Mouse (Mus musculus) kidney, adult 9 months (tissue): ENCODE results near the gene Cpb2.
A peak's percentile ranks its signal among the peaks of the same experiment; 100 is the strongest.

Source experiments
- DNase-seq: peaks from one replicate; pipeline ENCODE4 v3.0.0; 2022

The Cpb2 gene

GRCm38 (mm10) chr14:75242087-75242486, at the start of gene Cpb2:
Gene Cpb2, plus strand, starts transcription at chr14:75242287.
- peak; percentile 59 for DNase-seq

- no peak for DNase-seq
These were observed 49.7 kb upstream of the Cpb2 start for GRCm38 (mm10) chr14:75192427-75192826.

GRCm38 (mm10) chr14:75192858-75193257, 49.2 kb upstream of the Cpb2 start:
- no peak for DNase-seq

- no peak for DNase-seq
These were observed 46.6 kb upstream of the Cpb2 start for GRCm38 (mm10) chr14:75195530-75195929.

- DNase-seq, result peak; percentile 54
These were observed 45.1 kb upstream of the Cpb2 start for GRCm38 (mm10) chr14:75197027-75197426.

GRCm38 (mm10) chr14:75197660-75198059, 44.4 kb upstream of the Cpb2 start:
- DNase-seq, result no peak

- DNase-seq, result no peak
These were observed 36.6 kb upstream of the Cpb2 start for GRCm38 (mm10) chr14:75205363-75206051.

- no peak for DNase-seq
These were observed 35.8 kb upstream of the Cpb2 start for GRCm38 (mm10) chr14:75206307-75206706.

GRCm38 (mm10) chr14:75208572-75209151, 33.4 kb upstream of the Cpb2 start:
- DNase-seq, result no peak

GRCm38 (mm10) chr14:75213752-75214151, 28.3 kb upstream of the Cpb2 start:
- no peak for DNase-seq

- no peak for DNase-seq
These were observed 23.2 kb upstream of the Cpb2 start for GRCm38 (mm10) chr14:75218843-75219242.

GRCm38 (mm10) chr14:75219250-75219913, 22.7 kb upstream of the Cpb2 start:
- DNase-seq, result no peak

GRCm38 (mm10) chr14:75222386-75222785, 19.7 kb upstream of the Cpb2 start:
- DNase-seq, result peak; percentile 2

GRCm38 (mm10) chr14:75227453-75228084, 14.5 kb upstream of the Cpb2 start:
- no peak for DNase-seq

GRCm38 (mm10) chr14:75229834-75230233, 12.3 kb upstream of the Cpb2 start:
- peak; percentile 63 for DNase-seq

- DNase-seq, result no peak
These were observed 9.0 kb upstream of the Cpb2 start for GRCm38 (mm10) chr14:75233070-75233469.

GRCm38 (mm10) chr14:75235552-75235951, 6.5 kb upstream of the Cpb2 start:
- DNase-seq, result no peak

GRCm38 (mm10) chr14:75235955-75236635, 6.0 kb upstream of the Cpb2 start:
- no peak for DNase-seq

- DNase-seq, result no peak
These were observed 5.5 kb upstream of the Cpb2 start for GRCm38 (mm10) chr14:75236636-75237003.

- no peak for DNase-seq
These were observed 5.0 kb upstream of the Cpb2 start for GRCm38 (mm10) chr14:75237096-75237495.

GRCm38 (mm10) chr14:75238054-75238692, 3.9 kb upstream of the Cpb2 start:
- no peak for DNase-seq
